Mouse (Mus musculus): ENCODE data around the gene Rph3a.

The Rph3a gene

GRCm38 (mm10) chr5:121009811-121010569 is at the start of gene Rph3a:
Gene Rph3a, minus strand, starts transcription at chr5:121010092.
- no peak for DNase-seq (ENCODE audit: low spot score in 2 of 2)

GRCm38 (mm10) chr5:121058261-121058660 is 48.4 kb upstream of the Rph3a start:
- no peak for DNase-seq (ENCODE audit: low spot score in 2 of 2)

GRCm38 (mm10) chr5:121053886-121054285 is 44.0 kb upstream of the Rph3a start:
- DNase-seq (ENCODE audit: low spot score in 2 of 2) = no peak

- DNase-seq (ENCODE audit: low spot score in 2 of 2) = no peak
These were observed 31.9 kb upstream of the Rph3a start for GRCm38 (mm10) chr5:121041791-121042190.

GRCm38 (mm10) chr5:121039465-121039864 is 29.6 kb upstream of the Rph3a start:
- no peak for DNase-seq (ENCODE audit: low spot score in 2 of 2)

GRCm38 (mm10) chr5:121030161-121030560 is 20.3 kb upstream of the Rph3a start:
- no peak for DNase-seq (ENCODE audit: low spot score in 2 of 2)

GRCm38 (mm10) chr5:121019505-121019904 is 9.6 kb upstream of the Rph3a start:
- DNase-seq (ENCODE audit: low spot score in 2 of 2) = no peak

GRCm38 (mm10) chr5:121017699-121018098 is 7.8 kb upstream of the Rph3a start:
- no peak for DNase-seq (ENCODE audit: low spot score in 2 of 2)

GRCm38 (mm10) chr5:121016405-121016804 is 6.5 kb upstream of the Rph3a start:
- DNase-seq (ENCODE audit: low spot score in 2 of 2) = no peak

- DNase-seq (ENCODE audit: low spot score in 2 of 2) = no peak
These were observed 4.6 kb upstream of the Rph3a start for GRCm38 (mm10) chr5:121014496-121014895.

GRCm38 (mm10) chr5:121011962-121012361 is 2.1 kb upstream of the Rph3a start:
- no peak for DNase-seq (ENCODE audit: low spot score in 2 of 2)

- peak; percentile 53 for DNase-seq (ENCODE audit: low spot score in 2 of 2)
These were observed 486 bp downstream of the Rph3a start for GRCm38 (mm10) chr5:121009406-121009805.

GRCm38 (mm10) chr5:121008411-121009239 is 1.3 kb downstream of the Rph3a start:
- DNase-seq (ENCODE audit: low spot score in 2 of 2) = no peak

- DNase-seq (ENCODE audit: low spot score in 2 of 2) = no peak
These were observed 2.3 kb downstream of the Rph3a start for GRCm38 (mm10) chr5:121007563-121007962.

GRCm38 (mm10) chr5:121007130-121007529 is 2.8 kb downstream of the Rph3a start:
- DNase-seq (ENCODE audit: low spot score in 2 of 2) = no peak

GRCm38 (mm10) chr5:121006176-121006575 is 3.7 kb downstream of the Rph3a start:
- DNase-seq (ENCODE audit: low spot score in 2 of 2) = no peak

GRCm38 (mm10) chr5:121003781-121004180 is 6.1 kb downstream of the Rph3a start:
- DNase-seq (ENCODE audit: low spot score in 2 of 2) = peak in 1 of 2 experiments; percentile 44

GRCm38 (mm10) chr5:120999573-120999972 is 10.3 kb downstream of the Rph3a start:
- DNase-seq (ENCODE audit: low spot score in 2 of 2) = no peak

- no peak for DNase-seq (ENCODE audit: low spot score in 2 of 2)
These were observed 21.5 kb downstream of the Rph3a start for GRCm38 (mm10) chr5:120988373-120988772.

- no peak for DNase-seq (ENCODE audit: low spot score in 2 of 2)
These were observed 26.9 kb downstream of the Rph3a start for GRCm38 (mm10) chr5:120983029-120983428.

- DNase-seq (ENCODE audit: low spot score in 2 of 2) = no peak
These were observed 28.7 kb downstream of the Rph3a start for GRCm38 (mm10) chr5:120981211-120981610.

- DNase-seq (ENCODE audit: low spot score in 2 of 2) = no peak
These were observed 29.8 kb downstream of the Rph3a start for GRCm38 (mm10) chr5:120980116-120980515.

- DNase-seq (ENCODE audit: low spot score in 2 of 2) = no peak
These were observed 33.8 kb downstream of the Rph3a start for GRCm38 (mm10) chr5:120976138-120976537.
